Mouse (Mus musculus) liver, embryonic 11.5 days (tissue): ENCODE data around the gene Fam20a. TPM values are rescaled to one million over a fixed set of nuclear protein-coding genes. Genes with fewer than 3 reads are reported as not detected.

Source experiments
- ATAC-seq: fragments of 200-750 bp; cut with Nextera tagmentation; replicated peaks from 2 replicates; pipeline ENCODE4 v1.8.0; 2017; ENCODE audit warnings: moderate number of reproducible peaks, mild to moderate bottlenecking, moderate TSS enrichment, moderate library complexity; ENCODE audit not compliant: low FRiP score
- DNase-seq: peaks from one replicate; pipeline ENCODE4 v3.0.0-alpha.2; 2017; ENCODE audit warnings: low spot score
- H3K27ac ChIP-seq: fragments of 300-500 bp; sonication (generic); 2 replicates; pipeline ENCODE4 v1.5.1; 2014; ENCODE audit warnings: mild to moderate bottlenecking, low read depth, low read length, control low read depth
- H3K27me3 ChIP-seq: fragments of 300-500 bp; sonication (generic); replicated peaks from 2 replicates; pipeline ENCODE4 v1.6.1; 2014; ENCODE audit warnings: low read length, mixed read lengths; ENCODE audit not compliant: control insufficient read depth, insufficient read depth
- H3K36me3 ChIP-seq: fragments of 300-500 bp; sonication (generic); 2 replicates; pipeline ENCODE4 v1.6.1; 2014; ENCODE audit warnings: mild to moderate bottlenecking, low read length, moderate library complexity, mixed read lengths; ENCODE audit not compliant: control insufficient read depth, insufficient read depth
- H3K4me1 ChIP-seq: fragments of 300-500 bp; sonication (generic); replicated peaks from 2 replicates; pipeline ENCODE4 v1.6.1; 2014; ENCODE audit warnings: low read length, mixed read lengths; ENCODE audit not compliant: control insufficient read depth, insufficient read depth
- H3K4me2 ChIP-seq: fragments of 300-500 bp; sonication (generic); 2 replicates; pipeline ENCODE4 v1.6.1; 2014; ENCODE audit warnings: mild to moderate bottlenecking, control low read depth, moderate library complexity
- H3K4me3 ChIP-seq: fragments of 300-500 bp; sonication (generic); 2 replicates; pipeline ENCODE4 v1.5.1; 2014; ENCODE audit warnings: low read depth, low read length, control low read depth
- H3K9ac ChIP-seq: fragments of 300-500 bp; sonication (generic); 2 replicates; pipeline ENCODE4 v1.6.1; 2014; ENCODE audit warnings: low read depth, low read length, control low read depth
- H3K9me3 ChIP-seq: fragments of 300-500 bp; sonication (generic); 2 replicates; pipeline ENCODE4 v1.6.1; 2016; ENCODE audit warnings: low read length, inconsistent platforms, mixed read lengths; ENCODE audit not compliant: control insufficient read depth
- WGBS: fragments of 180-500 bp; shearing (Covaris S2); extraction: QIAGEN DNeasy Blood & Tissue Kit; methylation state at CpG from one replicate; pipeline ENCODE4 v1.1.7; 2014; 5-methylcytosine and 5-hydroxymethylcytosine counted together
- polyA plus RNA-seq: library from polyadenylated mRNA; unstranded; fragments of >200 nt; fragmentation: Nextera tagmentation; extraction: Ambion mirVana; gene quantifications from 2 replicates; pipeline ENCODE4 v1.2.1, GENCODE M21; 2014

The Fam20a gene
- polyA plus RNA-seq, 1 experiment from 2014 or later: 8.7 TPM

DNA sequence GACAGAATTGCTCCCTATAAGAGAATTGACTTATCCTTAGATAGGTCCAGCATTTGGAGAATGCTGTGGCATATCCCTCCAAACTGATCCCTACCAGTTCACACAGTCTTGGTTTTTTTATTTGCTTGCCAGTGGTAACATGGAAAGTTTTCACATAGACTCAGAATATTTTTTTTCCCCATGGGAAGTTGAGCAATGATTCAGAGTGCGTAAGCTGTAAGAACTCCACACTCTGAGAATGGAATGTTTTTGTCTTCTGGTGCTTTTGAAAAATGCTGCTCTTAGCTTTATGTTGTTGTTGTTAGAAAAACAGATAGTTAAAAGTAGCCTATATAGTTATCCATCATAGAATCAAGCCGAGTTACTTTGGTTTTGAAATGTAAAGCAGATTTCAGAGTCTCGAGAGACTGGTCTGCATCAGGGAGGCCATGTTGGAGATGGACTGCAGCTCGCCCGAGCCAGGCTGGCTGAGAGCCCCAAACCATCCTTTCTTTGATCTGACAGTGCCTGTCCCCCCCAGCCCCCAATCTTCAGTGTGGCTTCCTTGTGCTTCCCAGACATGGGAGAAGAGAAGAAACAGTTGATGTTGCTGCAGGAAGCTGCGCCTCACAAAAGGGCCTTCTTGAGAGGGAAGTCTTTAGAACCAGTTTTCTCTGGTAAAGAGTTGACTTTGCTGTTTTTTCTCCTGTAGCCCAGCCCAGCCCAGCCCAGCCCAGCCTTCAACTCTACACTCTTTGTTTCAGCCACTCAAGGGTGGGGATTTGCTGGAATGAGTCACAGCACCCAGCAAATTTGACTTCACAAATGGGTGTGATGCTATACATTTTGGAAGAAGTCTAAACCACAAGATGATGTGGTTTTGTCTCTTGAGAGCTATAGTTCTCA, 50.7 kb downstream of the Fam20a start:
- Histone ChIP-seq H3K27me3 (no peaks in the 10 kb centered on the region), H3K9ac (no peak overlapping the region), H3K4me3 (no peak overlapping the region), H3K9me3 (no peaks in the 10 kb centered on the region), H3K27ac (no peak overlapping the region), H3K4me2 (no peak overlapping the region), H3K4me1 (no peaks in the 10 kb centered on the region), H3K36me3 (peaks cover 26% of the 10 kb centered on the region)
- 79% methylated on average over 6 of the region's 6 CpGs for WGBS
- DNase-seq (no peak), ATAC-seq (no peak)

DNA sequence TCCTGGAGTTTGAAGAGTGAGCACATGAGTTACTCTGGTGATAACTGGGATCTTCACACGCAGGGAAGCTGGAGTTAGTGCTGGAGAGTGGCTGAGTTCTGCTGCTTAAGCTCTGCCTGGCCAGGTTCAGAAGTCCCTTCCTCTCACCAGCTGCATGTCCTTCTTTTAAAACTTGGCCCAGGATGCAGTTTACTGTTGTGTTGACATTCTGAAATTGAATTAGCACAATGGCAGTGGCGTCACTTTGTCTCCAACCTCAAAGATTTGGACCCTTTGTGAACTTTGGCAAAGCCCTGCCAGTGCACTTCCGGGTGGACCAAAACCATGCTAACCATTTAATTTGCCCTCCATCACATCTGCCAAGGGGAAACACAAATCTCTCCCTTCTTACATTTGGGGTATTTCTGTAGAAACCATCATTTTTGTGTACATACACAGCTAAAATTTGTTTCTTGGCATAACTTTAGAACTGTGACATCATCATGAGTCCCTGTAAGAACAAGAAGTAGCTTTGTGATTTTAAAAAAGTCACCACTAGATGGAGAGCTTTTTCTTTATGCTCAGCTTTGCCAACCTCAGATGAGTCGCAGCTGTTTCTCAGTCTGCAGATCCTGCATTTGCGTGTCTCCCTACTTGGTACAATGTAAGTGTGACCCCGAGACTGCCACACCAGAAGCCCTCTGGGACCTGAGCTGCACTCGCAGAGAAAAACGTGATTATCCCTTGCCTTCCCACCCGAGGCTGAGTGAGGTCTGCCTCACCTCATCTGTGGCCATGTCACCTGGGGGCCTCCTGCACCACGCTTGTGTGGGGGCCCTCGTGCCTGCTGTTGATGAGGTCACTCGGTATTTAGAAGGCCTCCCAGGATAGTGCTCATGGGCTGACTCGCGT, 51.8 kb downstream of the Fam20a start:
- WGBS: 66% methylated on average over 14 of the region's 14 CpGs
- ATAC-seq (peak; percentile 37; the same call in 1 of the 2 replicates), DNase-seq (no peak)
- H3K36me3 ChIP-seq: peaks cover 36% of the 10 kb centered on the region
- H3K9ac ChIP-seq: no peak overlapping the region
- H3K4me2 ChIP-seq: no peak overlapping the region
- no peaks in the 10 kb centered on the region for H3K4me1 ChIP-seq
- H3K27ac ChIP-seq: no peak overlapping the region; the same call in 1 of the 2 replicates
- H3K9me3 ChIP-seq: no peaks in the 10 kb centered on the region
- H3K4me3 ChIP-seq: no peak overlapping the region
- no peaks in the 10 kb centered on the region for H3K27me3 ChIP-seq

DNA sequence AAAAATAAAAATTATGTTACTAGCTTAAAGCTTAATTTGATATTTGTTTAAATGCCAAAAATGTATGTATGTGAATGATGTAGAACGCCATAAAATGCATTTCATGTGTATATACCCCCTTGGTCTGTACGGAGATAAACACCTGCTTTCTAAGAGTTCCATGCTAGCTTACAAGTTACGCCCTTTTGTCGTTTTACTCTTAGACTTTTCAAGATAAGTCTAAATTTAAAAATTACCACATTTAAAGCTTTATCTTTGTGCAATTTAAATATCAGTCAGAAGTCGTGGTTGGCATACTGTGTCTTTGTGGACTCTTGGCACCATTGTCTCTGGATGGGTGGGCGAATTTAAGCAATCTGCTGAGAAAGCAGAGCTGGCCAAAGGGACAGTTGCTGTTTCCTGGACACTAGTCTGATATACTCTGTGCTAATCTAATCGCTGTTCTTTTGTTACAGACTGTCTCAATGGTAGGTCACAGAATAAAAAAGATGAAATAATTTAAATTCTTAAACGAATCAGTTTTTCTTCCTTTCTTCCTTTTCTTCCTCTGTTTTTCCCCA, 52.9 kb downstream of the Fam20a start:
- H3K4me3 ChIP-seq: no peak overlapping the region
- H3K36me3 ChIP-seq: peaks cover 42% of the 10 kb centered on the region
- ATAC-seq (no peak), DNase-seq (no peak)
- 84% methylated on average over 8 of the region's 8 CpGs for WGBS
- H3K4me2 ChIP-seq: no peak overlapping the region
- H3K4me1 ChIP-seq: no peaks in the 10 kb centered on the region
- H3K27me3 ChIP-seq: no peaks in the 10 kb centered on the region
- no peak overlapping the region for H3K27ac ChIP-seq
- H3K9me3 ChIP-seq: no peaks in the 10 kb centered on the region
- no peak overlapping the region for H3K9ac ChIP-seq

DNA sequence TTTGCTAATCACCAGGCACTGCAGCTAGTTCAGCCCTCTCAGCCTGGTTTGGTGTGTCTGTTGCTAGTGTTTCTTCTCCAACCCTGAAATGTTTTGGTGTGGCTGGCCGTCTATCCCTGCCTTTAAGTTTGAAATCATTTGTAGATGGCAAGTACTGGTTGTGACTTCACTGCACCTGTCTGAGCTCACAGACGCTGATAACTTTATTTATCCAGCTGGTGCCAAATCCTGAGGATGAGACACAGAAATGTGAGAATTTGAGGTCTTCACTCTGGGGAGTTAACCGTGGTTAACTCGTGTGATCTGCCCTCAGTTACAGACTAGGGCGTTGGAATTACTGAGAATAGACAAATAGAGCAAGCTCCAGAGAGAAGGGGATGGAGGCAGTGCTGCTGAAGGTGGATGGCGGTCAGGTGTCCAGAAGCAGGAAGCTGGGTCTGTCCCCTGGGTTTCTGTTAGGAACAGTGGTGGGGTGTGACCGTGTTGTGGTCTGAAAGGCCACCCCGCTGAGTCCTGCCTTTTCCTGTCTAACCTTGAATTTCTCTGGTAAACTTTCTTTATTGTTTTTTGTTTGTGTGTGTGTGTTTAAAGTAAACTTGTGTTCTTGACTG, 53.9 kb downstream of the Fam20a start:
- peaks cover 52% of the 10 kb centered on the region for H3K36me3 ChIP-seq
- H3K27me3 ChIP-seq: no peaks in the 10 kb centered on the region
- no peaks in the 10 kb centered on the region for H3K9me3 ChIP-seq
- WGBS: 83% methylated on average over 8 of the region's 8 CpGs
- ATAC-seq (no peak), DNase-seq (no peak)
- no peaks in the 10 kb centered on the region for H3K4me1 ChIP-seq
- no peak overlapping the region for H3K4me3 ChIP-seq
- no peak overlapping the region for H3K4me2 ChIP-seq
- no peak overlapping the region for H3K27ac ChIP-seq
- H3K9ac ChIP-seq: no peak overlapping the region

DNA sequence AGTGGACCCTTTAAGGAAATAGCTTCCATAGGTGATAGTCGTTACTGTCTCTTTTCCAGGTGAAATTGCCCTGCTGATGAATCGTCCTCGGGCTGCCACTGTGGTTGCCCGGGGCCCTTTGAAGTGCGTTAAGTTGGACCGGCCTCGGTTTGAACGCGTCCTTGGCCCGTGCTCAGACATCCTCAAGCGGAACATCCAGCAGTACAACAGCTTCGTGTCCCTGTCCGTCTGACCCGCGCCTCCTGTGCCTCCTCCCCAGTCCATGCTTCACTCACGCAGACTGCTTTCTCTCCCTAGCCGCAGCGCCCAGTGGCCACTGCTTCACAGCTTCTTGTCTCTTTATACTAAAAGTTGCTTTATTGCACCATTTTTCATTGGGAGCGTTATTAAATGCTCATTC, 54.7 kb downstream of the Fam20a start:
- peaks cover 57% of the 10 kb centered on the region for H3K36me3 ChIP-seq
- DNase-seq (no peak), ATAC-seq (no peak)
- H3K9ac ChIP-seq: no peak overlapping the region
- no peaks in the 10 kb centered on the region for H3K9me3 ChIP-seq
- 93% methylated on average over 19 of the region's 19 CpGs for WGBS
- H3K4me3 ChIP-seq: no peak overlapping the region
- H3K27me3 ChIP-seq: no peaks in the 10 kb centered on the region
- no peak overlapping the region for H3K4me2 ChIP-seq
- no peaks in the 10 kb centered on the region for H3K4me1 ChIP-seq
- H3K27ac ChIP-seq: no peak overlapping the region

DNA sequence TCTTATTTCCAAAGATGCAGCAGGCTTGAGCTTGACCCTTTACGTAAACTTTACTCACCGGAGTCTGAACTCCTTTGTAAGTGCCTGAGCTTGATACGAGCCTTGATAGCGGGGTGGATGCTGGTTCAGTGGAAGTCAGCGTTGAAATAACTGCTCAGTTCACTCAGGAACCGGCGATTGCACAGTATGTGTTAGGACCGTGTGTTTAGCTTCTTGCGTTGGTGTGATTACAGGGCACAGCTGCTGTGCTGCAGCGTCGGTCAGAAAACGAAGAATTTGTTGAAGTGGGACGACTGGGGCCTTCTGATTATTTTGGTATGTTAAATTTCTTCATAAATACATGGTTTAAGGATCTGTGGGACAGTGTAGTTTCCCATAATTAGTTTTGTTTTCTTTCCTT, 55.7 kb downstream of the Fam20a start:
- H3K9ac ChIP-seq: no peak overlapping the region
- H3K4me2 ChIP-seq: no peak overlapping the region
- H3K27me3 ChIP-seq: no peaks in the 10 kb centered on the region
- no peak overlapping the region for H3K27ac ChIP-seq
- no peak overlapping the region for H3K4me3 ChIP-seq
- H3K36me3 ChIP-seq: peaks cover 57% of the 10 kb centered on the region
- H3K9me3 ChIP-seq: no peaks in the 10 kb centered on the region
- no peaks in the 10 kb centered on the region for H3K4me1 ChIP-seq
- WGBS: 94% methylated on average over 13 of the region's 13 CpGs
- DNase-seq: no peak
- ATAC-seq: no peak

DNA sequence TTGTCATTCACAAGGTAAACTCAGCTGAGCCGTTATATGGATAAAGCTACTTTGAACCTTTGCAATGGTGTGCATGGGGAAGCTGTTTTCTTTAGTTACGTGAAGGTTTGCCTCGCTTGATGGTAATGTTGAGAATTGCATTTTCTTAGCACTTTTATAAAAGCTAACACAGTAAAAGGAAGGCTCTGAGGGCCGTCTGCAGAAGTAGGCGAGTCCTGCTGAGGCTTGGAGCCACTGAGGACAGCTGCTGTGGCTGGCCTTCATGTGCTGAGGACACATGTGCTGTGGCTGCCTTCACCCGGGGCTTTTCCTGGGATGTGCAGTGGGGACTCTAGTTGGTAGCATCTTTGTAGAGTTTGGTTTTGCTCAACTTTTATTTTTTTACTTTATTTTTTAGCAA, 56.7 kb downstream of the Fam20a start:
- Histone ChIP-seq H3K4me1 (no peaks in the 10 kb centered on the region), H3K4me2 (no peak overlapping the region), H3K36me3 (peaks cover 62% of the 10 kb centered on the region), H3K9me3 (no peaks in the 10 kb centered on the region), H3K27ac (no peak overlapping the region), H3K27me3 (no peaks in the 10 kb centered on the region), H3K4me3 (no peak overlapping the region), H3K9ac (no peak overlapping the region)
- 87% methylated on average over 6 of the region's 6 CpGs for WGBS
- DNase-seq (no peak), ATAC-seq (no peak)

DNA sequence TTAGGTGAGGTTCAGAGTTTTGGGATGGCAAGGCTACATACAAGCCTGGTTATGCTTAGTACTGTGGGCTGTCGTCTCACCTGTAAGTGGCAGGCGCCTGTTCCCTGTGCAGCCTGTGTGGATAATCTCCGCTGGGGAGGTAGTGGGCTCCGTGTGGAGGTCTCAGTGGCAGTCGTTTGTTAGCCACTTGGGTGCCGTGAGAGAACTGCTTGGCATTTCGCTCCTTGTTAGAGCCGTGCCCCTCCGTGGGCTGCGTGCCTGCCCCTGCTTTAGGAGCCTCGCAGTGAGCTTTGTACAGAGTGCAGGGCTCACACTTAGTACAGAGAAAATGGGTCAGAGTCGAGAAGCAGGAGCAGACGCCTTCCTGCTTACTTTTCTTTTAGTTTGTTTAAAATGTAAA, 57.8 kb downstream of the Fam20a start:
- no peaks in the 10 kb centered on the region for H3K9me3 ChIP-seq
- peaks cover 62% of the 10 kb centered on the region for H3K36me3 ChIP-seq
- no peak overlapping the region for H3K4me2 ChIP-seq
- H3K27me3 ChIP-seq: no peaks in the 10 kb centered on the region
- WGBS: 92% methylated on average over 13 of the region's 13 CpGs
- H3K9ac ChIP-seq: no peak overlapping the region
- H3K4me1 ChIP-seq: no peaks in the 10 kb centered on the region
- H3K4me3 ChIP-seq: no peak overlapping the region
- H3K27ac ChIP-seq: no peak overlapping the region
- ATAC-seq (no peak), DNase-seq (no peak)
